Mouse (Mus musculus) kidney, postnatal 4 days (tissue): ENCODE data around the gene Mttp.
A peak's percentile ranks its signal among the peaks of the same experiment; 100 is the strongest.

ENCODE experiments used
- DNase-seq, 2 experiments: peaks; one replicate each; pipeline ENCODE4 v3.0.0; 2021; ENCODE audit warnings: mixed read lengths in 2 of 2

Mttp gene

GRCm38 (mm10) chr3:138133916-138134315, 10.9 kb downstream of the Mttp start:
- DNase-seq: no peak

GRCm38 (mm10) chr3:138133463-138133862, 11.3 kb downstream of the Mttp start:
- DNase-seq: no peak

GRCm38 (mm10) chr3:138131168-138131567, 13.6 kb downstream of the Mttp start:
- no peak for DNase-seq

GRCm38 (mm10) chr3:138130692-138131091, 14.1 kb downstream of the Mttp start:
- no peak for DNase-seq

- DNase-seq: no peak
Observed at GRCm38 (mm10) chr3:138129110-138129509, 15.7 kb downstream of the Mttp start.

GRCm38 (mm10) chr3:138123842-138124241, 20.9 kb downstream of the Mttp start:
- DNase-seq: no peak

GRCm38 (mm10) chr3:138121461-138121860, 23.3 kb downstream of the Mttp start:
- DNase-seq: no peak

GRCm38 (mm10) chr3:138119444-138120105, 25.2 kb downstream of the Mttp start:
- DNase-seq: no peak

GRCm38 (mm10) chr3:138118831-138119230, 25.9 kb downstream of the Mttp start:
- no peak for DNase-seq

GRCm38 (mm10) chr3:138118392-138118791, 26.4 kb downstream of the Mttp start:
- no peak for DNase-seq

- DNase-seq: no peak
Observed at GRCm38 (mm10) chr3:138116871-138117270, 27.9 kb downstream of the Mttp start.

- no peak for DNase-seq
Observed at GRCm38 (mm10) chr3:138114106-138114505, 30.7 kb downstream of the Mttp start.

GRCm38 (mm10) chr3:138110910-138111782, 33.6 kb downstream of the Mttp start:
- no peak for DNase-seq

GRCm38 (mm10) chr3:138106887-138107286, 37.9 kb downstream of the Mttp start:
- DNase-seq: no peak

- DNase-seq: no peak
Observed at GRCm38 (mm10) chr3:138105056-138105455, 39.7 kb downstream of the Mttp start.

- no peak for DNase-seq
Observed at GRCm38 (mm10) chr3:138103690-138104089, 41.1 kb downstream of the Mttp start.

GRCm38 (mm10) chr3:138101936-138102335, 42.8 kb downstream of the Mttp start:
- DNase-seq: no peak

- DNase-seq: no peak
Observed at GRCm38 (mm10) chr3:138097718-138098117, 47.0 kb downstream of the Mttp start.

GRCm38 (mm10) chr3:138096263-138097028, 48.3 kb downstream of the Mttp start:
- no peak for DNase-seq

GRCm38 (mm10) chr3:138095718-138096117, 49.0 kb downstream of the Mttp start:
- DNase-seq: peak in 1 of 2 experiments; percentile 44

GRCm38 (mm10) chr3:138095301-138095700, 49.5 kb downstream of the Mttp start:
- DNase-seq: no peak

- DNase-seq: no peak
Observed at GRCm38 (mm10) chr3:138083896-138084295, 60.9 kb downstream of the Mttp start.

- no peak for DNase-seq
Observed at GRCm38 (mm10) chr3:138083073-138083637, 61.6 kb downstream of the Mttp start.
